Mouse (Mus musculus): Measurements from ENCODE around the gene Mob3c.

DNA sequence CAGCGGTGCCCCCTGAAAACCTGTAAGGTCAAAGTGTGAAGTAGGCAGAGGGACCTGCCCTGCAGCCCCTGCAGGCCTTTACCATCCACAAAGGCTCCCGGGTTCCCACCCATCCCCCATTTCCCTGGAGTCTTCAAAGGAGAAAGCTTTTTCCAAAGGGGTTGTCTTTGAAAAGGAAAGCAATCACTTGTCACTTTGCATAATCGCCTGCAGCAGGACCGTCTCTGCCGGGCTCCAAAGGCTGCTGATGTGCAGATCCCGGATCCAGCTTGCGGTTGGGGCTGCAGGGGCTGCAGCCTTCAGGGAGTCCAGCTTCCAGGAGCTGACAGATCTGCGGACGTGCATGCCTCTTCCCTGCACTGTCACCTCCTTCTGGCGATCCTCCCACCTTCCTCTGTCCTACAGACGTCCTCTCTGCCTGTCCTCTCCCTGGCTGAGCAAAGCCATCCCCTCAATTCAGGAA lies 50.4 kb downstream of the Mob3c start:
- TF ChIP-seq GATA1 (IDR thresholded peaks at IDR 0.05; ENCODE audit: borderline replicate concordance, low read length) (no peak), FLI1 (IDR thresholded peaks at IDR 0.05; ENCODE audit: low read length) (no peak)

Data from megakaryocyte, embryonic 14.5 days (primary cell).